Mouse (Mus musculus) spleen, postnatal 10 days (tissue): ENCODE results near the gene 1700021F05Rik.

Source experiments
- DNase-seq, 2 experiments: peaks; one replicate each; pipeline ENCODE4 v3.0.0; 2021 to 2022; ENCODE audit warnings: low spot score in 2 of 2

The 1700021F05Rik gene

DNA sequence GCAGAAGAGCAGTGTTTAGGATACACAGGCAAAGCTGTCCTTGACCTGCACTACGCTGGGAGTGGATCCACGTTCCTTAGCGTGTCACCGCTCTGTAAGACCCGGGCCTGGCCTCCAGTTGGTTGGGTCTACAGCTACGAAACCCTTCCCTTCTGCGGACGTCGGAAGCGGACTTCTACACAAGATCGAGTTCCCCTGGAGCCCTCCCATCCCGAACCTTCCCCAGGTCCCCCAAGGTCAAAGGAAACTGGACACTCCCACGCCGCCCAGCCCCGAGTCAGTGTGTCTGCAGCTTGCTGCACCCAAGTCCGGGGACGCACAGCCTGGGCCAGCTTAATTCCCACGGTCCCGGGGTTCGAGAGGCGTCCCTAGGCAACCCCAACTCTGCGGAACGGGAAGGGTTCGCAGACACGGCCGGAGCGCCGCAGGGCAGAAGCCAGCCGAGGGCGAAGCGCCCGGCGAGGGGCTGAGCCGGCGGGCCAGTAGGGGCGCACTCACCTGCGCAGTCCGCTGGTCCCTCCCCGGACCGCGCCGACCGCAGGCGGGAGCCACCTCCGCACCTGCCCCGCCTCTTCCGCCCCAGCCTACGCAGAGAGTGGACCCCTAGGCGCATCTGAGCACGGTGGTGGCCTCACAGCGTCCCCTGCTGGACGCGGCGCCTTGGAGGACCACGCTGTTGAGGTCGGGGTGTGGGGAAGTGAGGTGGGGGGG is at the start of gene 1700021F05Rik:
Gene 1700021F05Rik (minus strand): TSS at position 553 of the 711 bp plus-strand sequence.
- peak; percentile 85 to 96 for DNase-seq

DNA sequence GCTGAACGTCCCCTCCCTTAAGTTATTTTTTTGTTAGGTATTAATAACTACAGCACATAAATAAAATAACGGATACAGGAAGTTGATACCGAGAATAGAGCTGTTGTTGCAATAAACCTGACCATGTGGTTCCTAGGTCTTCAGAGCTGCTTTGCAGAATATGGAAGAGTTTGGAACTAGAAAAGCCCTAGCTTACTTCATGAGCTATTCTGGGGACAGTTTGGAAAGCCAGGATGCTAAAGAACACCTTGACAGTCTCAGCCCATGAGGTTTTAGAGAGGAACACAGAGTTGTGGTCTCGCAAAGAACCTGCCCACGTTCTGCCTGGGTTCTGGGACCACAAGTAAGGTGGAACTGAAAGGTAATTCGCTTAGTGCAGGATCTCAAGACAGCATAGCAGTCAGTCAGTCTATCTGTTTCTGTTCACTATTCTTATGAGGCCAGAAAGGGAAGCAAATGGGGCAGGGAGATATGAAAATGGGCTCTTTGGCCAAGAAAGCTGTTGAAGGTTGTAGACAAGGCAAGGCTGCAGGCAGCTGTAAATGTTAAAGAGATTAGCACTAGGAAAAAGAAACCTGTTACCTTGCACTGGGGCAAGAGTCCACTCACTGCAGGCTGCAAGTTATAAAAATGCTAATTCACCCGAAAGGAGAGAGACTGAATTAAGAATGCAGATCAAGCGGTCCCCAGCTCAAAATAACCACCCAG is 47.8 kb upstream of the 1700021F05Rik start:
- peak in 1 of 2 experiments; percentile 45 for DNase-seq

DNA sequence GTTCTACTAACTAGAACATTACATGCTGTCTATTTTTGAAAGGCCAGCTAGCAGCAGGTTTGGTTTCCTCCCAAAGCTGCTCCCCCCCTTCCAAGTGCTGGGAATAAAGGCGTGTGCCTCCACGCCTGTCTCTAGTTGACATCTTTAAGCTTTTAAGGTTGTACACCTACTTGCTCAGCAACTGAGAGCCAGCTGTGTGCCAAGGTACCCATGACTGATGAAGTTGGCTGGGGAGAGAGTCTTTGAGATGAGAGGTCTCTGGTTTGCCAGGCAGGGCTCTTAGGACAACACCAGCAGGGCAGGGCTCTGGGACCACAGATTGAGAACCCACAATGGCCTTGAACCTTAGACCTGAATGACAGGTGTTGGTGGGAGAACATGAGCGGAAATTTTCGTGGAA is 43.7 kb upstream of the 1700021F05Rik start:
- DNase-seq, result peak in 1 of 2 experiments; percentile 37

DNA sequence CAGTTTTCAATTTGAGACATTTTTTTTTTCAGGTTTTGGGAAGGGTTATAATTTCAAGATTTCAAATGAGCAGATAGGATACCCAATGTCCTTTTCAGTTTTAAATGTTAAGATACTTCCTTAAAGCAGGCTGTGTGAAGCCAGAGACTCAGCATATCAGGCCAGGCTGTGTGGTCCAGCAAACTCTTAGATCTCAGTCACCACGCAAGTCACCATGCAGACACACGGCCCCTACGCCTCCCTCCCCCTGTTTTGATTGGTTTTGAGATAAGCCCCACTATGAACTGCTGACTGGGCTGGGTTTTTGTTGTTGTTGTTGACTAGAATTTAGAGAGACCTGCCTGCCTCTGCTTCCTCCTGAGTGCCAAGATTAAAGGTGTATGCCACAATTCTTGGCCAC is 40.5 kb upstream of the 1700021F05Rik start:
- DNase-seq, result peak in 1 of 2 experiments; percentile 19

DNA sequence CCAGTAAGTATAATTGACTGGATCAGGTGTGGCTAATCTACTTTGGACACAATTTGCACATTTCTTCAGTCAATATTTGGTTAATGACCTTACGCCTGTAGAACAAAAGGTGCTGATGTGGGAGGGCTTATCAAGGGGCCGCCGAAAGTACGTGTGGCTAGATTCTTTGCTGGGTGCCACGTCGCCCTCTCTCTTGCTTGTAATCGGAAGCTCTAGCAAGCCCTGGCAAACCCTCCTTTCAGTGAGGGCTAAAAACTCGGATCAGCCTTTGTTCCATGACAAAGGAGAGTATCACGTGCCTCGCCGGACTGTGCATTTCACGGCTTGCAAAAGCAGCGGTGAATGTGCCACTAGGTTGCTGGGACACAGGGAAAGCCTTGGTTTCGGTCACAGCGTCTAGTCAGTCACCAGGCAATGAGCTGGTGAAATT is 39.9 kb upstream of the 1700021F05Rik start:
- DNase-seq, result peak; percentile 54 to 55

DNA sequence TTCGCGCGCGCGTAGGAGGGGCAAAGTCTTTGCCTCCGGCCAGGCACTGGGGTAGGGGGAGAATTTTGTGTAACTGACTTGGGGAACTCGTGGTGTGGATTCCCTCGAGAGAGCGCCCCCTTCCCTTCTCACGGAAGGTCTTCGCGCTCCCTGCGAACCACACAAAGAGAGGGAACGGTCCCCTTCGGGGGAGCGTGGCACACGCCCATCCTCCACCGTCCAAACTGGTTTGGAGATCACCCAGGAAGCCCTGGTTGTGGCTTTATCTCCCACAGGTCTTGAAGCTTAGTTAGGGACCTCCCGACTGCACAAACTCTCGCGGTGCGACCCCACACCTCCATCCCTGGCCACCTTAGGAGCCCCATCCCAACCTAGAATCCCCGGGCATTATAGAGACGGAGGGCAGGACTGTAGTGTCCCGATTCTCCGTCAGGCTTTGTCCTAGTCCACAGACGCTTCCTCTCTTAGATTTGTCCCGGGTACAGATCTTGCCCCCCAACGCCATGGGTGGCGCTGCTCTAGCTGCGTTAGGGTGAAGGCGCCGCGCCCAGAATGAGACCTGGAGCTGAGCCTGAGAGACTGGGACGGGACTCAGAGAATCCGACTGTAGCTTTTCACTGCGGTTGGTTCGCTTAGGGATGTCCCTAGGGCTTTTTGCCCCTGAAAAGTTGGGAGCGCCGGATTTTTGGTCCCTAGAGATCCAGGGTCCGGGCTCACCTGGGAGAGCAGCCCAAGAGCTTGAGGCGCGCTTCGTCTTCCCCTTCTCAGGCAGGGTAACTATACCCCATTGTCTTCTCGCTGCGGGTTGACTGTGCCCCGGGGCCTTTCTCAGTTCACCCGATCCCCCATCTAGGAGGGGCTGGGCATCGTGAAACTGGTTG is 38.8 kb upstream of the 1700021F05Rik start:
- peak; percentile 73 to 82 for DNase-seq

DNA sequence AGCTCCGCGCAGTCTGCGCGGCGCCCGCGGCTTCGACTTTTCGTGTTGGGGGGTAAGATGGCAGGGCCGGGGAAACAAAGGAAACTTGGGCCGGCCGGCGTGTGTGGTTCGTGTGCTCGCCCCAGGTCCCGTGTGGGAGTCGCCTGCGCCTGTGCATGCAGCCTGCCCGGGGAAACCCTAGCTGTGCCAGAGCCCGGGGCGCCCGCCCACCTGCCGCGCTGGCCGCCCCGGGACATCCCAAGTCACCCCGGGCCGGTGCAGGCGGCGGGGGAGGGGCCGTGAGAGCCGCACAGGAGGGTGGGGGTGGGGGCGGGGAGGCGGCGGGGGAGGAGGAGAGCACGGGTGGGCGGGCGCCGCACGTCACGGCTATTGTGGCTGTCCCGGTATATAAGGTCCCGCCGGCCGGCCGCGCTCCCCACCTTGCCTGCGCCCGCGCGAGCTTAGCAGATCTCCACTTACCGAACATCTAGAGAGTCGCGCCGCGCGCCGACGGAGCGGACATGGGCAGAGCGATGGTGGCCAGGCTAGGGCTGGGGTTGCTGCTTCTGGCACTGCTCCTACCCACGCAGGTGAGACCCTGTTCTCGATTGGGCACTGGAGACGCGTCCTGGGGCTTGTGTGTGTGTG is 38.1 kb upstream of the 1700021F05Rik start:
- peak; percentile 95 to 99 for DNase-seq

DNA sequence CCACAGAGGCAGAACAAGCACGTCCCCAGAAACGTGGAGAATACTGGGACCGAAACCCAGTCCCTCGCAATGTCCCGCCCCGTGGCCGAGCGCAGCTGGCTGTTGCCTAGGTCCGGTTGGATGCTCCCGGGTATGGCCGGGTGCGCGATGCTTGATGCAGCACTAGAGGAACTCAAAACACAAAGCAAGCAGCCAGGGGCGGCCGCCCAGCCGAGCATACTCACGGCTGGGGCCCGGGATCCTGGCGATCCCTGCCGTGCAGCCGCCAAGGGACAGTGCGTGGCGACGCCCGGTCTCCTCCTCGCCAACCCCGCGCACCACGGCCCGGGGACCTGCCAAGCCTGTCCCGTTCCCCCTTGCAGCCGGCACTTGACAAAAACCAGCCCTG is 37.6 kb upstream of the 1700021F05Rik start:
- DNase-seq, result peak; percentile 82 to 83

DNA sequence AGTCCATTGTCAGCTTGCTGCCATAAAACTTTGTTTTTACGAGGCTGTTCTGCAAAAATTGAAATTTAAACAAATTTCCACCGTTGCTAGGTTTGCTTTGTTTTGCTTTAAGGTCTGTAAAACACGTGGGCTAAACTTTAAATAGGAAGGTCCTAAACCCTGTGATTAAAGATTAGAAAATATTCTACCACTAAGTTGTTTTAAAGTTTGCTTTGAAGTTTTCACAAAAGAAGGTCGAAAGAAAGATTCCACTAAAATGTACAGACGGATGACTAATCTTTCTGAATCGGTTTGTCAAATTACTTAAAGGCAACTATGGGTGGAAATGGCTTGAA is 37.2 kb upstream of the 1700021F05Rik start, which contains the start of gene Cd24a:
Gene Cd24a (plus strand): TSS at position 288 of the 335 bp plus-strand sequence.
- DNase-seq, result no peak

DNA sequence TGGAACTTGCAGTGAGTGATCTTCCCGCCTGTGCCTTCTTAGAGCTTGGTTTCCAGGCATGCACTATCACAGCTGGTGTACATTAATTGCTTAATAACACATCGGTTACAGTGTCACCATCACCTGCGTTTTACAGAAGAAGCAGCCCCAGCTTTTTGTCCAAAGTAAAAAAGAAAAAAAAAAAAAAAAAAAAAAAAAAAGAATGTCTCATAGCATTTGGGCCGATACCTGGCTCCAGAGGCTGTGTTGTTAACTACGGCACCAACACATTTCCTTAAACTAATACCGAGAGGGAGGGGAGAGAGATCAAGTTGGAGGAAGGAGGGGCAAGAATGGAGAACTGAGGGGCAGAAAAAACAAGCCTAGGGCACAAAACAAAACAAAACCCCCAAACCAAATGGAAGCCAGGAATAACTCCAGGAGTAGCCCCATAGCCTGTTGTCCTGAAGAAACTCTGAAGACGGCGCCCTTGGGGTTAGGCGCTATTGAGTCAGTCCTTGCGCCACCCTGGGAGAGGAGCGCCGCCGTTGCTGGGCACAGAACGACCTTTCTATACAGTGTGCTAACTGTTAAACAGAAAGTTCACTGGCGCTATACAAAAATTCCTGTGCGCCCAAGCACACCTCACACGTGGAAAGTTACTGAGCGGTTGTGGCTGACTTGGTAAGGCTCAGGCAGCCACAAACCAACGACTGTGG is 36.7 kb upstream of the 1700021F05Rik start:
- peak; percentile 66 to 73 for DNase-seq

DNA sequence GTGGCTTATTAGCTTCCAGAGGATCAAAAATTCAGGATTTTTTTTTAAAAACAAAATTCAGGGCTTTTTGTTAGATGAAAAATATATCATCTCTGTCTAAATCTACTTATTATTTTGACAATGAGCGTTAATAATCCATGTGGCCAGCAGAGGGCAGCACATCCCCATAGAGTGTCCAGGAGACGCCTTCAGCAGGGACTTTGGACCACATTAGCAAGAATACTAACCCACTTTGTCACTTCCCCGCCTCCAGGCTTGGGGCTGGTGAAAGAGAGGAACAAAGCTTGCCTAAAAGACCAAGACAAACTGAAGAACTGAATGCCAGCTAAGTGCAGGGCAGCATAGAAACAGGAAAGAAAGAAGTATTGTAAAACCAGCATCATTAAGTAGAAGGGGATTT is 34.2 kb upstream of the 1700021F05Rik start:
- peak; percentile 91 to 93 for DNase-seq

DNA sequence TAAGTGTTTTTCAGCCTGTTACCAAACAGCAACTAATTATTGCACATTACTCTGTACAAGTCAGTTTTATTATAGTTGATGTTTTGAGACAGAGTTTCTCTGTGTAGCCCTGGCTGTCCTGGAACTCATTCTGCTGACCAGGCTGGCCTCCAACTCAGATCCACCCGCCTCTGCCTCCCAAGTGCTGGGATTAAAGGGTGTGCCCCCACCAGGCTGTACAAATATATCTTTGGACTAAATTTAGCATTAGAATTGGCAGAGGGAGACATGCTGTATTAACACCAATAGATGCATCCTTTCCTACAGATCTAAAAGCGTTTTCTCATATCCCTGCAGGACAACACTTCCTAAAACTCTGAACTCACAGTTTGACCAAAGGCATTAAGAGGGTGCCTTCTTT is 33.6 kb upstream of the 1700021F05Rik start:
- no peak for DNase-seq

DNA sequence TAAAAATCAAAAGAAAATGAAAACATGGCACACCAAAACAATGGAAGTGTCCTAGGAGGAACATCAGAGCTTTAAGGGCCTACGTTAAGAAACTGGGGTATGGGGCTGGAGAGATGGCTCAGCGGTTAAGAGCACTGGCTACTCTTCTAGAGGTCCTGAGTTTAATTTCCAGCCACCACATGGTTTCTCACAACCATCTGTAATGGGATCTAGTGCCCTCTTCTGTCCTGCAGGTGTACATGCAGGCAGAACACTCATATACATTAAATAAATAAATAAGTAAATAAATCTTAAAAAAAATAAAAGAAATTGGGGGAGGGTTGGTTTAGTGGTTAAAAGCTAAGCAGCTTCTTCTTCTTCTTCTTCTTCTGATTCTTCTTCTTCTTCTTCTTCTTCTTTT is 20.5 kb upstream of the 1700021F05Rik start:
- DNase-seq, result no peak

DNA sequence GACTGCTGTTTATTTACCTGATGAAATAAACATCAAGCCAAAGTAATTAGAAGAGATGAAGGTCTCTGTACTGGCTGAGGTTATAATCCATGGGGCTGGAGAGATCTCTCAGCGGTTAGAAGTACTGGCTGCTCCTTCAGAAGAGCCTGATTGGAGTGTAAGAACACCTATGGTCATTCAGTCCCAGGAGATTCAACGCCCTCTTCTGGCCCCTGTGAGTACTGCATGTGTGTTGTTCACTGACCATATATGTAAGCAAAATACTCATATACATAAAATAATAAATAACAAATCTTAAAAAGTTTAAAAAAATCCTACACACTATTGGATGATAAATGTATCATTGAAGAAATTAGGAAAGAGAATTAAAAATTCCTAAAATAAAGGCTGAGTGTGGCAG is 20.0 kb upstream of the 1700021F05Rik start:
- DNase-seq, result peak in 1 of 2 experiments; percentile 40

DNA sequence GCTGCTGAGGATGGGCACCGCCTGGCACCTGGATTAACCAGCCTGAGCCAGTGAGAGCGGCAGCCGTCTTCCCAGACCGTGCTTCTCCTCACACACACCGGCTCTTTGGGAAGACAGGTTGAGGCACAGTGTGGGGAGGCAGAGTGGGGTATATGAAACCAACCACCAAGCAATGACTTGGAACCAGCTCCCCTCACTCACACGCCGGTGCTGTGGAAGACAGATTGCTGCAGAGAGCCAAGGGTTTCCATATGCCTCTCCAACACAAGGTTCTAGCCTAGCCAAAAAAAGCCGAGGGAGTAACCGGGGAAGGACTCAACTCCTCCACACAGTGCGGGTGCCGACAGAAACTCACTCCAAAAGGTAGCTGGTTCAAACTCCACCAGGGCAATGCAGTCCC is 18.5 kb upstream of the 1700021F05Rik start:
- no peak for DNase-seq

DNA sequence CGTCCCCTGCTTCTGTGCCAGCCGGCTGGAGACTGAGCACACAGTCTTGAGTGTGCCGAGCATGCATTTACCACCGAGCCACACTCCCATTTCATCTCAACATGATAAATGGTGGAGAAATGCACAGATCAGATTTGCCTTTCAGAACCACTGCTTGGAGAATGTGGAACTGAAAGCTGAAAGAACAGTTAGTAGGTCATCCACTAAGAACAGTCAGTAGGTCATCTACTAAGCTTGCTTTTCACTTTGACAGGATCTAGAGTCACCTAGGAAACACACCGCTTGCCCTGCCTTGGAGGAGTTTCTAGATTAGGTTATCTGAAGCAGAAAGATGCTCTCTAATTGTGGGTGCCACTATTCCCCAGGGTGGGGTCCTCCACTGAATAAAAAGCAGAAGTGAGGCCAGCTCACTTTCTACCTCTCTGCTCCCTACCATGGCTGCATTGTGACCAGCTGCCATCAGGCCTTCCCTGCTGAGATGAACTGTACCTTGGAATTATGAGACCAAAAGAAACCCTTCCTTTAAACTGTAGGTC is 16.9 kb upstream of the 1700021F05Rik start:
- DNase-seq, result no peak

DNA sequence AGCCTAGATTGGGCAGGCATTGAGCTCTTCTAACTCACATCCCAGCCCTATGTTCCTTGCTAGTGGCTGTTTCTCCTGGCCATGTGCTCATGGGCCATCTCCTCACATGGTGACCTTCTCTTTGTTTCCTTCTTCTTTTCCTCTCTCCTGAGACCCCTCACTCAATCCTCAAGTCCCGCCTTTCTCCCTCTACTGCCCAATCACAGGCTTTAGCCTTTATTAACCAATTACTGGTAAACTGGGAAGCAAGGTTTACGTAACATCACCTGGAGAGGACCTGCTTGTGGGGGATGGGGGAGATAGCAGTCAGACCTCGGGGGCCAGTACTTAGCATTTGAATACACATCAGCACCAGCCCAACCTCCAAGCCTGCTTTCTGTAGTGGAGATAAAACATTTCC is 10.6 kb upstream of the 1700021F05Rik start:
- DNase-seq, result no peak

DNA sequence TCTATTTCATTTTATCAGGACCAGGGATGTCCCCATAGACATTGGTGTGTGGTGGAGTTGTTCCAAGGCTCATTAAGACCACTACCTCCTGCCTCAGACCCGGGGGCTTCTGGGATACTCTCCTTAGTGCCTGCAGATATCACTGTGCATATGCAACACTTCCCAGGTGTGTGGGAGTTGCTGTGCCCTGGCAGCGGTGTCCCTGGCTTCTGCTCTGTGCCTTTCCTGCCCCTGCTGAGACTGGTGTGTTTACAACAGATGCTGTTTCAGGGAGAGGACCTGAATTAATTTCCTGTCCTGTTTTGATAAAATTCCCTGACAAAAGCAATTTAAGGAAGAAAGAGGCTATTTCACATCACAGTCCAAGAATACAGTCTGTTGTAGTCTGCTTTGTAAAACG is 10.1 kb upstream of the 1700021F05Rik start:
- no peak for DNase-seq

DNA sequence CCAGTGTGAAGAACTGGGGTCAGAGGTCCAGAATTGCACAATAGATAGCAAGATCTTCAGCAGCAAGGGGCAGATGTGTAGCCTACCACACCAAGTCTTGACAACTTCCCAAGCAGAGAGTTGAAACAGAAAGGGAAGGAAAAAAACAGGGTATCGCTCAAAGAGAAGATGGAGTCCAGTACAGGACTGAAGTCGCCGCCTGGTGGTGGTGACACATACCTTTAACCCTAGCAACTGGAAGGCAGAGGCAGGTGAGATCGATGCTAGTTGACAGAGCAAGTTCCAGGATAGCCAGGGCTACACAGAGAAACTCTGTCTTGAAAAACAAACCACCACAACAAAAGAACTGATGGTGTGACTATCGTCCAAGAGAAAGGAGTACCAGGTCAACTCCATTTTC is 8.6 kb upstream of the 1700021F05Rik start:
- DNase-seq, result peak in 1 of 2 experiments; percentile 33

DNA sequence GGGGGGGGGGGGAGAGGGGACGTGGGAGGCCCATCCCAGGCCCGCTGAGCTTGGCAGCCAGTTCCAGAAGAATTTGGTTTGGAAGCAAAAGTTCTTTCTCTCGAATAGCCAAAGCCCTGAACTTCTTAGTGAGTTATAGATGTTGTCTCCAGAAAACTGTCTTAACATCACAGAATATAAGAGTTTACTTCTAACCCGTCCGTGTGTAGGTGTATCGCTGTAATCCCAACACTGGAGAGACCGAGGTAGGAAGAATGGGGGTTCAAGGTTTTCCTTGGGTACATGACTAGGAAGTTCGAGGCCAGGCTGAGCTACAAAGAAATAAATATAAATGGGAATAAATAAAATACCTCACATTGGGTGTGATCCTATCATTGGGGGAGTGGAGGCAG is 355 bp upstream of the 1700021F05Rik start:
- DNase-seq, result no peak
